In genomic region chr4:101656956-101657570, GRCm38 (mm10) we compare ENCODE assay signal across 9 mouse cellular contexts. TPM values are rescaled to one million over a fixed set of nuclear protein-coding genes. Genes with fewer than 3 reads are reported as not detected.
DNase-seq lines count a peak whose midpoint lies in the region; ATAC-seq lines count a peak whose summit lies in the region.
"Had no signal": no experiment of that assay in that cellular context is flagged by ENCODE, and none has a peak within 500 bp of the region (broad histone marks: within the 10 kb centered on the region; RNA-seq: fewer than 3 reads in every experiment).

No protein-coding gene starts in this region.

- H3K36me3 ChIP-seq in heart, embryonic 13.5 days, result peaks cover 75% of the 10 kb centered on the region

- no peak overlapping the region for H3K4me3 ChIP-seq in heart, embryonic 13.5 days

- no peak for DNase-seq in heart, adult 9 months (ENCODE audit: low spot score in 2 of 2)
- peak; percentile 65 for DNase-seq in c-Kit-positive CD71-positive TER-119-positive erythroid progenitor cells, embryonic 14.5 days (ENCODE audit: low spot score)
- no peak for DNase-seq in testis, postnatal 10 days (ENCODE audit: low spot score)
- DNase-seq in kidney, postnatal 10 days, result no peak
- DNase-seq in kidney, adult 8-10 months, result no peak
- DNase-seq: thymus, adult 2 months had no signal

- WGBS in heart, embryonic 13.5 days, result 28% methylated on average over 6 of the region's 6 CpGs

- no peak for ATAC-seq in heart, embryonic 13.5 days (ENCODE audit: extremely low read depth, insufficient number of reproducible peaks, low FRiP score, low TSS enrichment)
- ATAC-seq in CD4-positive, CD25-positive, alpha-beta regulatory T cell, adult 4 months, result peak; percentile 76
- ATAC-seq in megakaryocyte-erythroid progenitor cell, adult 5-6 weeks (replicated peaks; ENCODE audit: low FRiP score, low TSS enrichment, poor library complexity, severe bottlenecking), result peak; percentile 29

- H3K9ac ChIP-seq in heart, embryonic 13.5 days, result peak overlapping the region; percentile 28; the same call in 1 of the 2 replicates

- no peaks in the 10 kb centered on the region for H3K9me3 ChIP-seq in heart, embryonic 13.5 days

- H3K27me3 ChIP-seq in heart, embryonic 13.5 days (replicated peaks), result no peaks in the 10 kb centered on the region

- no peak overlapping the region for H3K4me2 ChIP-seq in heart, embryonic 13.5 days

- 0 out of 2 replicates have a peak overlapping the region, but pooled peaks have one; percentile 20 for H3K27ac ChIP-seq in heart, embryonic 13.5 days (replicated peaks)

- H3K4me1 ChIP-seq in heart, embryonic 13.5 days, result peaks cover 10% of the 10 kb centered on the region; the same call in 1 of the 2 replicates

RNA-seq across cellular contexts. Expression of gene Leprot, which starts 9.5 kb away (rescaled TPM):
- 71.0 and 80.2 TPM in 2 replicates for polyA plus RNA-seq in heart, embryonic 13.5 days (2015; fragmentation: Nextera tagmentation; extraction: Ambion mirVana)
- 10 to 100 TPM; 77.3 to 88.8 TPM for polyA plus RNA-seq in CD4-positive, CD25-positive, alpha-beta regulatory T cell, adult 4 months (2017; shearing (Covaris generic))
- total RNA-seq in megakaryocyte-erythroid progenitor cell, adult 5-6 weeks (2014; fragmentation: Nextera tagmentation), result 83.3 and 103 TPM in 2 replicates
- total RNA-seq in megakaryocyte-erythroid progenitor cell, adult 5-6 weeks (2017), result 116 and 138 TPM in 2 replicates
